Mouse (Mus musculus): ENCODE results near the gene Atad5. TPM values are rescaled to one million over a fixed set of nuclear protein-coding genes. Genes with fewer than 3 reads are reported as not detected.

Gene Atad5
- polyA plus RNA-seq, 1 experiment from 2014 or later, result 7.1 TPM

DNA sequence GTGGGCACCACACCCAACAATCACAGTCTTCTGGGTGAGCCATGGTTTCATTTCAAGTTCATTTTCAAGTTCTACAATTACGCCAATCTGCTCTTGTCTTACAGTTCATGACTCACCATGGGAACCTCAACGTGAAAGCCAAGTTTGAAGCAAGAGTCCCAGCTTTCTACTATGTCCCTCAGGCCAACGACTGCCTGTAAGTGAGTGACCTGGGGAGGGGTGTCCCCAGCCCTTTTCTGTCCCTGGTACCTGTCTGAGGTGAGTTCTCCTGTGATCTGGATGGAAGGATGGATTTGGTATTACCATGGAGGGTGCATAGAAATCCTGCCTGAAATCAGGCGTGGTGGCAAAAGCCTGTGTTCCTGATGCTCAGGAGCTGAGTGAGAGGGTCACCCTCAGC is 67.6 kb downstream of the Atad5 start:
- WGBS, result 82% methylated on average over 4 of the region's 4 CpGs
- no peak overlapping the region for H3K4me3 ChIP-seq (replicated peaks; ENCODE audit: low read depth, low read length)

DNA sequence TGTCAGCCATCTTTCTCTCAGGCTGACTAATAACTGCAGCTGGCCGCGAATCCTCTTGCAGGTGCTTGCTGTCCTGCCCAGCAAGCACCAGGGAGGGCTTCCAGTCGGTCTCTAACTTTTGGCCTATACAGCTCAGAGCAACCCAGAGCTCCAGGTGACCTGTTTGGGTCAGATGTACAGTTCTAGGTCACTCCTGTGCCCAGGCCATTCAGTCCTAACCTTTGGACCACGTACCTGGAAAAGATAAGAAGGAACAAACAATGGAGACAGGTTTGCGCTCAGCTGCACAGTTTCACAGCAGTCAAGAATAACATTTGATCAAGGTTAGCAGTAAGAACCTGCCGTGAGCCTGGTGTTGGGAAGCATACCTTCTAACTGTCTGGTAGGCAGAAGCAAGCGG is 69.8 kb downstream of the Atad5 start:
- Histone ChIP-seq H3K4me1 (ENCODE audit: control insufficient read depth, insufficient read depth, low read length) (0 out of 2 replicates have a peak, but pooled peaks cover under 1% of the 10 kb centered on the region), H3K9ac (replicated peaks; ENCODE audit: low read length) (no peak overlapping the region), H3K27ac (replicated peaks; ENCODE audit: low read depth, low read length) (no peak overlapping the region), H3K27me3 (ENCODE audit: control insufficient read depth, insufficient read depth, low read length) (peaks cover 19% of the 10 kb centered on the region), H3K9me3 (ENCODE audit: control insufficient read depth, low read length) (no peaks in the 10 kb centered on the region), H3K4me2 (ENCODE audit: low read length) (no peak overlapping the region), H3K36me3 (ENCODE audit: control insufficient read depth, insufficient read depth, low read length) (no peaks in the 10 kb centered on the region), H3K4me3 (replicated peaks; ENCODE audit: low read depth, low read length) (no peak overlapping the region)
- WGBS, result 83% methylated on average over 7 of the region's 7 CpGs
- ATAC-seq (ENCODE audit: low FRiP score, low TSS enrichment) (no peak), DNase-seq (no peak)

More for the DNA sequence above, 67.6 kb downstream of the Atad5 start:
- ATAC-seq (ENCODE audit: low FRiP score, low TSS enrichment) (no peak), DNase-seq (no peak)
- H3K9me3 ChIP-seq (ENCODE audit: control insufficient read depth, low read length), result no peaks in the 10 kb centered on the region
- no peak overlapping the region for H3K27ac ChIP-seq (replicated peaks; ENCODE audit: low read depth, low read length)
- H3K4me1 ChIP-seq (ENCODE audit: control insufficient read depth, insufficient read depth, low read length), result 0 out of 2 replicates have a peak, but pooled peaks cover 4% of the 10 kb centered on the region
- H3K36me3 ChIP-seq (ENCODE audit: control insufficient read depth, insufficient read depth, low read length), result no peaks in the 10 kb centered on the region
- H3K4me2 ChIP-seq (ENCODE audit: low read length), result no peak overlapping the region
- peaks cover 31% of the 10 kb centered on the region for H3K27me3 ChIP-seq (ENCODE audit: control insufficient read depth, insufficient read depth, low read length)
- H3K9ac ChIP-seq (replicated peaks; ENCODE audit: low read length), result no peak overlapping the region

DNA sequence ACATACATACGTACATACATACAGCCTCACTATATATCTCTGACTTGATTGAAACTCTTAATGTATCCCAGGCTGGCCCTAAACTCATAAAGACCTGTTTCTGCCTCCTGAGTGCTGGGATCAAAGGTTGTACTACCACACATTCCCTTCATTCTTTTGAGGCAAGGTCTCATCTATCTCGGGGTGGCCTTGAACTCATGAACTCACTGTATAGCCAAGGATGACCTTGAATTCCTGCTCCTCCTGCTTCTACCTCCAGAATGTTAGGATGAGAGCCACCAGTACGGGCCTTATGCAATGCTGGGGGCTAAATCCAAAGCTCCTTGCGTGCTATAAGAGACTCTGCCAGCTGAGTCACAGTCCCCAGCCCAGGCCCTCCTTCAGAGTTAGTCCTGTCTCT is 71.8 kb downstream of the Atad5 start:
- Histone ChIP-seq H3K27me3 (ENCODE audit: control insufficient read depth, insufficient read depth, low read length) (no peaks in the 10 kb centered on the region), H3K4me3 (replicated peaks; ENCODE audit: low read depth, low read length) (no peak overlapping the region), H3K36me3 (ENCODE audit: control insufficient read depth, insufficient read depth, low read length) (no peaks in the 10 kb centered on the region), H3K4me1 (ENCODE audit: control insufficient read depth, insufficient read depth, low read length) (no peaks in the 10 kb centered on the region), H3K9ac (replicated peaks; ENCODE audit: low read length) (no peak overlapping the region), H3K9me3 (ENCODE audit: control insufficient read depth, low read length) (no peaks in the 10 kb centered on the region), H3K27ac (replicated peaks; ENCODE audit: low read depth, low read length) (no peak overlapping the region), H3K4me2 (ENCODE audit: low read length) (no peak overlapping the region)
- no peak for ATAC-seq (ENCODE audit: low FRiP score, low TSS enrichment)
- 82% methylated on average over 4 of the region's 4 CpGs for WGBS
- DNase-seq, result no peak

DNA sequence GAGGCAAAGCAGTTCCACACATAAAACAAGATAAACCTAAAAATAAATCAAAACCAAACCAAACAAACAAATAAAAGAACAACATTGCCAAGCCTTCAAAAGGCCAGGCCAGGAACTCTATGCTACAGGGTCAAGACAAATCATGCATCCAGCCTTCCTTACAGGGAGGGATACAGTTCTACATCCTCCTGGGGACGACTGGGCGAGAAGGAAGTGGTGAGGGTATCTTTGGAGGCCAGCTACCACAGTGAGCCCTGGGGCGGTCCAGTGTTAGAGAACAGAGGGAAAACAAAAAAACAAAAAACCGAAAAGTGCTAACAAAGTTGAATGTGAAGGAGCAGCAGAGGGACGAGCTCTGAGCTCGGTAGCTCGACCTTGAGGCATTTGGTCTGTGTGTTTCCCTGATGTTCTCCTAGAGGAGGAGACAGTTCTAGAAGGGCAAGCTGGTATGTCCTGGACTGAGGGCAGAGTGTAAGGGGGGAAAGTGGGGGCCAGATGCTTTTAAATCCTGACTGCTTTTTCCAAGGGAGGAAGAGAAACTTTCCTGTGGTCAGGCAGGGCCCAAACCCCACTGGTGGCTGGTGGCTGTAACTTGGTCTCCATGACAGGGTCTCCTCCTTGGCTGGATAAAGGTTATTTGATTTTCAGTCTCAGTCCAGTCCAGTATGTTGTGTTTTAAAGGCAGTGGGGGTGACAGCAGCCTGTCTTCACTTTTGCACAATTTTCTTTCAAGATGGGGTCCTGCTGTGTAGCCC is 74.3 kb downstream of the Atad5 start:
- ATAC-seq (ENCODE audit: low FRiP score, low TSS enrichment) (no peak), DNase-seq (no peak)
- WGBS, result 78% methylated on average over 7 of the region's 7 CpGs
- H3K9me3 ChIP-seq (ENCODE audit: control insufficient read depth, low read length), result no peaks in the 10 kb centered on the region
- H3K9ac ChIP-seq (replicated peaks; ENCODE audit: low read length), result no peak overlapping the region
- H3K27ac ChIP-seq (replicated peaks; ENCODE audit: low read depth, low read length), result no peak overlapping the region
- no peaks in the 10 kb centered on the region for H3K4me1 ChIP-seq (ENCODE audit: control insufficient read depth, insufficient read depth, low read length)
- no peak overlapping the region for H3K4me2 ChIP-seq (ENCODE audit: low read length)
- no peak overlapping the region for H3K4me3 ChIP-seq (replicated peaks; ENCODE audit: low read depth, low read length)
- H3K36me3 ChIP-seq (ENCODE audit: control insufficient read depth, insufficient read depth, low read length), result no peaks in the 10 kb centered on the region
- no peaks in the 10 kb centered on the region for H3K27me3 ChIP-seq (ENCODE audit: control insufficient read depth, insufficient read depth, low read length)

DNA sequence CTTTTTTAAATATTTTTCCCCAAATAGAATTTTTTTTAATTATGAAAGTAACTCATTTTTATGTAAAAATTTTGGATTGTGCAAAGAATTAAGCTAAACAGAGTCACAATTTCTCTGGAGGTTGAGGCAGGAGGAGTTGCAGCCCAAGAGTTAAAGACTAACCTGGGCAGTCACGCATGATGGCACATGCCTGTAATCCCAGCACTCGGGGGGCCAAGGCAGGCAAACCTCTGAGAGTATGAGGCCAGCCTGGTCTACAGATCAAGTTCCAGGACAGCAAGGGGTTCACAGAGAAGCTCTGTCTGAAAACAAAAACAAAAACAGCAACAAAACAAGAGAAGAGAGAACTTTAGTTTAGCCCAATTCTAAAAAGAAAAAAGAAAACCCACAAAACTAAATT is 75.0 kb downstream of the Atad5 start:
- H3K9me3 ChIP-seq (ENCODE audit: control insufficient read depth, low read length), result no peaks in the 10 kb centered on the region
- no peak overlapping the region for H3K27ac ChIP-seq (replicated peaks; ENCODE audit: low read depth, low read length)
- DNase-seq (no peak), ATAC-seq (ENCODE audit: low FRiP score, low TSS enrichment) (no peak)
- no peaks in the 10 kb centered on the region for H3K27me3 ChIP-seq (ENCODE audit: control insufficient read depth, insufficient read depth, low read length)
- H3K4me3 ChIP-seq (replicated peaks; ENCODE audit: low read depth, low read length), result no peak overlapping the region
- 34% methylated on average over 2 of the region's 2 CpGs for WGBS
- no peaks in the 10 kb centered on the region for H3K36me3 ChIP-seq (ENCODE audit: control insufficient read depth, insufficient read depth, low read length)
- no peak overlapping the region for H3K9ac ChIP-seq (replicated peaks; ENCODE audit: low read length)
- no peak overlapping the region for H3K4me2 ChIP-seq (ENCODE audit: low read length)
- no peaks in the 10 kb centered on the region for H3K4me1 ChIP-seq (ENCODE audit: control insufficient read depth, insufficient read depth, low read length)

DNA sequence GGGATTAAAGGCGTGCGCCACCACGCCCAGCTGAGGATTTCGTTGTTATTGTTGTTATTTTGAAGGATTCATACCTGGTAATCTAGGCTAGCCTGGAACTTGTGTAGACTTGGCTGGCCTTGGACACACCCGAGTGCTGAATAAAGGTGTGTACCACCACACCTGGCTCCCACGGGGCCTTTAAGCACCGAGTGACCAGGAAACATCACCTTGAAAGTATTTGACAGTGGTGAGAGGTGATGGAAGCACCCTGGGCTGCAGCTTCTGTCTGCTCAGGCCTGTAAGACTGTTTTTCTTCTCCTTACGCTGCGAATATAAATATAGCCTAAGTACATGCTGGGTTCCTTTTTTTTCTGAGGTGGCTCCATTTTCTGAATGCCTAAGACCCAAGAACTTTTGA is 78.9 kb downstream of the Atad5 start:
- no peaks in the 10 kb centered on the region for H3K36me3 ChIP-seq (ENCODE audit: control insufficient read depth, insufficient read depth, low read length)
- H3K4me1 ChIP-seq (ENCODE audit: control insufficient read depth, insufficient read depth, low read length), result no peaks in the 10 kb centered on the region
- H3K9ac ChIP-seq (replicated peaks; ENCODE audit: low read length), result no peak overlapping the region
- H3K27ac ChIP-seq (replicated peaks; ENCODE audit: low read depth, low read length), result no peak overlapping the region
- WGBS, result 90% methylated on average over 9 of the region's 9 CpGs
- ATAC-seq (ENCODE audit: low FRiP score, low TSS enrichment), result no peak
- no peaks in the 10 kb centered on the region for H3K9me3 ChIP-seq (ENCODE audit: control insufficient read depth, low read length)
- H3K4me2 ChIP-seq (ENCODE audit: low read length), result no peak overlapping the region
- H3K27me3 ChIP-seq (ENCODE audit: control insufficient read depth, insufficient read depth, low read length), result no peaks in the 10 kb centered on the region
- no peak for DNase-seq
- H3K4me3 ChIP-seq (replicated peaks; ENCODE audit: low read depth, low read length), result no peak overlapping the region

DNA sequence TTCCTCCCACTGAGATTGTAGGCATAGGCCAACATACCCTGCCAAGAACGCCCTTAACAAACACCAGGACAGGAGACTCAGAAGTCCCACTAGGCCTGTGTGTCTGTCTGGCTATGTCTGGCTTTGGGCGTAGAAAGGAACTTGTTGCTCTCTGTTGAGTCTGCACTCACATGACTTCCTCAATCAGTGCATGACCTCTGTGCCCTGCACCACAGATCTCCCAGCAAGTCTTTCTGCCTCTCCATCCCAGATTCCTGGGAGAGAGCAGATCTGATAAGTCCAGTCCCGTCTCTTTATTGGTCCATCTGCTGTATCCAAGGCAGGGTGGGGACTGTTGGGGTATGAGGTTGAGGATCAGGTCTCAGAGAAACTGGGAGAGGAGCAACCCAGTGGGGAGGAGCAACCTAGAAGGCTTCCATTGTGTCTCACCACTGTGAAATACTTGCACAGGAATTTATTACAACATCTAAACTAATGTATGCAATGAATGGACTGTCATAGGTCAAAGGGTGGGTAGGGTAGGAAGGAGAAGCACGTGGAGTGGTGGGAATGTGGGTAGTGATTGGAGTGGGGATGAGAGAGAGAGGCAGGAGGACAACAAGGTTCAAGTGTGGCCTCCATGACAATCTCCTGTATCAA is 79.5 kb downstream of the Atad5 start:
- Histone ChIP-seq H3K27me3 (ENCODE audit: control insufficient read depth, insufficient read depth, low read length) (no peaks in the 10 kb centered on the region), H3K4me2 (ENCODE audit: low read length) (no peak overlapping the region), H3K4me1 (ENCODE audit: control insufficient read depth, insufficient read depth, low read length) (no peaks in the 10 kb centered on the region), H3K27ac (replicated peaks; ENCODE audit: low read depth, low read length) (no peak overlapping the region), H3K9me3 (ENCODE audit: control insufficient read depth, low read length) (no peaks in the 10 kb centered on the region), H3K36me3 (ENCODE audit: control insufficient read depth, insufficient read depth, low read length) (no peaks in the 10 kb centered on the region), H3K9ac (replicated peaks; ENCODE audit: low read length) (no peak overlapping the region), H3K4me3 (replicated peaks; ENCODE audit: low read depth, low read length) (no peak overlapping the region)
- WGBS, result 82% methylated on average over 4 of the region's 4 CpGs
- ATAC-seq (ENCODE audit: low FRiP score, low TSS enrichment) (no peak), DNase-seq (no peak)

DNA sequence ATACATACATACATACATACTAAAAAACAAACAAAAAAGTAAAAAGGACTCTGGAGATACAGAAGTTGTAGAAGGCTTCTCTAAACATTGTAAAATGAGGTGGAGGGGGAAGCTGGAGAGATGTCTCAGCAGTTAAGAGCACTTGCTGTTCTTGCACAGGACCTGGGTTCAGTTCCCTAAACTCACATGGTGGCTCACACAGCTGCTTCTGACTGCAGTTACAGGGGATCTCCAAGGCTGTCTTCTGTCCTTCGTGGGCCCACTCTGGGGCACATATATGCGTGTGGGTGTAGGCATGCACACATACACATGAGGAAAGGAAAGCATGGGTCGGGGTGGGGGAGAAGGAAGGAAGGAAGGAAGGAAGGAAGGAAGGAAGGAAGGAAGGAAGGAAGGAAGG is 80.4 kb downstream of the Atad5 start:
- no peak overlapping the region for H3K4me3 ChIP-seq (replicated peaks; ENCODE audit: low read depth, low read length)
- H3K36me3 ChIP-seq (ENCODE audit: control insufficient read depth, insufficient read depth, low read length), result no peaks in the 10 kb centered on the region
- no peaks in the 10 kb centered on the region for H3K9me3 ChIP-seq (ENCODE audit: control insufficient read depth, low read length)
- H3K4me2 ChIP-seq (ENCODE audit: low read length), result no peak overlapping the region
- WGBS, result 92% methylated on average over 3 of the region's 3 CpGs
- no peak for DNase-seq
- H3K9ac ChIP-seq (replicated peaks; ENCODE audit: low read length), result no peak overlapping the region
- no peaks in the 10 kb centered on the region for H3K27me3 ChIP-seq (ENCODE audit: control insufficient read depth, insufficient read depth, low read length)
- no peaks in the 10 kb centered on the region for H3K4me1 ChIP-seq (ENCODE audit: control insufficient read depth, insufficient read depth, low read length)
- no peak for ATAC-seq (ENCODE audit: low FRiP score, low TSS enrichment)
- H3K27ac ChIP-seq (replicated peaks; ENCODE audit: low read depth, low read length), result no peak overlapping the region

DNA sequence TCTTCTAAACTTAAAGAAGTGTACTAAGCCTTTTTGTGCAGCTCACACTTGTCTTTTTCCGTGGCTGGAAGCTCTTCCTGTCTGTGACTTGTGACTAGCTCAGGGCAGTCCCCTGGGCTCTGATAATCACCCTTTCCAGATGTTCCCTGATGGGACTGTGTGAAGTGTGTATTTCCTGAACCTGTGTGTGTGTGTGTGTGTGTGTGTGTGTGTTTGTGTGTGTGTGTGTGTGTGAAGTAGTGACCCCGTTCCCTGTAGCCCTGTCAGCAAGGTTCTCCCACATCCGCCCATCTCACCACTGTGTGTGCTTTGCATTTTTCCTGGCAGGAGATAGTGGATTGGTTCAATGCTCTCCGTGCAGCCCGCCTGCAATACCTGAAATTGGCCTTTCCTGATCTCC is 81.2 kb downstream of the Atad5 start:
- DNase-seq (no peak), ATAC-seq (ENCODE audit: low FRiP score, low TSS enrichment) (no peak)
- Histone ChIP-seq H3K4me3 (replicated peaks; ENCODE audit: low read depth, low read length) (no peak overlapping the region), H3K27ac (replicated peaks; ENCODE audit: low read depth, low read length) (no peak overlapping the region), H3K4me2 (ENCODE audit: low read length) (no peak overlapping the region), H3K27me3 (ENCODE audit: control insufficient read depth, insufficient read depth, low read length) (no peaks in the 10 kb centered on the region), H3K36me3 (ENCODE audit: control insufficient read depth, insufficient read depth, low read length) (no peaks in the 10 kb centered on the region), H3K9ac (replicated peaks; ENCODE audit: low read length) (no peak overlapping the region), H3K4me1 (ENCODE audit: control insufficient read depth, insufficient read depth, low read length) (no peaks in the 10 kb centered on the region), H3K9me3 (ENCODE audit: control insufficient read depth, low read length) (no peaks in the 10 kb centered on the region)
- 78% methylated on average over 5 of the region's 5 CpGs for WGBS
